Mouse (Mus musculus) CH12.LX (cell line): ENCODE data around the gene Ndufb8. TPM values are rescaled to one million over a fixed set of nuclear protein-coding genes. Genes with fewer than 3 reads are reported as not detected.

Experiments used
- DNase-seq: peaks from one replicate; pipeline ENCODE4 v3.0.0-alpha.2; 2013; ENCODE audit errors: extremely low read depth
- H3K27ac ChIP-seq: 2 replicates; pipeline ENCODE4 v1.5.1; 2012; ENCODE audit warnings: low read depth, mild to moderate bottlenecking, control low read depth, moderate library complexity; ENCODE audit not compliant: insufficient read depth
- H3K27me3 ChIP-seq: replicated peaks from 2 replicates; pipeline ENCODE3; 2012; ENCODE audit warnings: inconsistent platforms
- H3K36me3 ChIP-seq, 2 experiments: replicated peaks in 1 of 2; 2 replicates each; pipeline versions ENCODE3 to v1.6.1; 2012; ENCODE audit warnings: inconsistent platforms in 1 of 2, low read length in 1 of 2, mild to moderate bottlenecking in 1 of 2, mixed read lengths in 1 of 2, moderate library complexity in 1 of 2; ENCODE audit not compliant: control insufficient read depth in 1 of 2, insufficient read depth in 1 of 2
- H3K4me1 ChIP-seq, 2 experiments: 2 replicates each; pipeline ENCODE4 v1.6.1; 2012; ENCODE audit warnings: inconsistent platforms in 1 of 2, moderate library complexity in 1 of 2; ENCODE audit not compliant: insufficient read depth in 2 of 2, control insufficient read depth in 1 of 2
- H3K4me2 ChIP-seq: 2 replicates; pipeline ENCODE4 v1.6.1; 2012; ENCODE audit warnings: low read depth, mild to moderate bottlenecking, control low read depth; ENCODE audit not compliant: poor library complexity, insufficient read depth, severe bottlenecking
- H3K4me3 ChIP-seq, 3 experiments: fragments of 150-350 bp in 1 of 3; sonication (generic) in 1 of 3; replicated peaks in 1 of 3; 2 replicates each; pipeline versions ENCODE3 to v1.5.1; 2011 to 2012; ENCODE audit warnings: low read depth in 2 of 3, low read length in 2 of 3, mild to moderate bottlenecking in 2 of 3, moderate library complexity in 2 of 3, control low read depth in 1 of 3, improper control_type of control experiment in 1 of 3, inconsistent platforms in 1 of 3, mixed read lengths in 1 of 3; ENCODE audit not compliant: poor library complexity in 1 of 3
- H3K79me2 ChIP-seq: replicated peaks from 2 replicates; pipeline ENCODE4 v1.6.1; 2012; ENCODE audit warnings: mild to moderate bottlenecking, moderate library complexity; ENCODE audit not compliant: control insufficient read depth, poor library complexity, insufficient read depth, severe bottlenecking; ENCODE audit errors: extremely low read depth
- H3K9ac ChIP-seq: 2 replicates; pipeline ENCODE4 v1.6.1; 2012; ENCODE audit warnings: low read depth, mild to moderate bottlenecking, control low read depth, moderate library complexity; ENCODE audit not compliant: insufficient read depth
- H3K9me3 ChIP-seq: replicated peaks from 2 replicates; pipeline ENCODE3; 2012; ENCODE audit warnings: low read length, inconsistent platforms, mixed read lengths
- EP300 ChIP-seq: IDR thresholded peaks from 2 replicates; pipeline ENCODE4 v1.6.1; 2011; ENCODE audit warnings: low read length, improper control_type of control experiment
- ETS1 ChIP-seq: conservative IDR thresholded peaks from 2 replicates; pipeline ENCODE4 v1.6.1; 2012; ENCODE audit warnings: low read depth, mild to moderate bottlenecking, inconsistent platforms, low read length, improper control_type of control experiment, moderate library complexity
- HCFC1 ChIP-seq: IDR thresholded peaks from 2 replicates; pipeline ENCODE4 v1.6.1; 2012; ENCODE audit warnings: low read depth, mild to moderate bottlenecking, inconsistent platforms, low read length, improper control_type of control experiment
- IRF4 ChIP-seq: IDR thresholded peaks from 2 replicates; pipeline ENCODE4 v1.6.1; 2014; ENCODE audit warnings: low read depth, mild to moderate bottlenecking, inconsistent platforms, low read length, improper control_type of control experiment
- JUND ChIP-seq: conservative IDR thresholded peaks from 2 replicates; pipeline ENCODE4 v1.6.1; 2011; ENCODE audit warnings: low read depth, low read length, improper control_type of control experiment
- MAFK ChIP-seq: IDR thresholded peaks from 2 replicates; pipeline ENCODE4 v1.6.1; 2011; ENCODE audit warnings: low read length, improper control_type of control experiment; ENCODE audit not compliant: insufficient replicate concordance
- MAX ChIP-seq: IDR thresholded peaks from 2 replicates; pipeline ENCODE4 v1.6.1; 2011; ENCODE audit warnings: low read length, improper control_type of control experiment
- MAZ ChIP-seq: IDR thresholded peaks from 2 replicates; pipeline ENCODE4 v1.6.1; 2012; ENCODE audit warnings: low read depth, mild to moderate bottlenecking, inconsistent platforms, low read length, improper control_type of control experiment, moderate library complexity
- MEF2A ChIP-seq: IDR thresholded peaks from 2 replicates; pipeline ENCODE4 v1.6.1; 2014; ENCODE audit warnings: low read depth, mild to moderate bottlenecking, inconsistent platforms, low read length, improper control_type of control experiment, borderline replicate concordance
- MXI1 ChIP-seq: IDR thresholded peaks from 2 replicates; pipeline ENCODE4 v1.6.1; 2011; ENCODE audit warnings: mild to moderate bottlenecking, low read depth, low read length, improper control_type of control experiment
- MYC ChIP-seq: IDR thresholded peaks from 2 replicates; pipeline ENCODE4 v1.6.1; 2011; ENCODE audit warnings: low read depth, mild to moderate bottlenecking, improper control_type of control experiment, low read length
- PAX5 ChIP-seq: IDR thresholded peaks from 2 replicates; pipeline ENCODE4 v1.6.1; 2012; ENCODE audit warnings: low read length, inconsistent platforms, mixed read lengths
- POLR2A ChIP-seq: IDR thresholded peaks from 2 replicates; pipeline ENCODE4 v1.6.1; 2011; ENCODE audit warnings: low read depth, mild to moderate bottlenecking, improper control_type of control experiment, low read length
- POLR2AphosphoS2 ChIP-seq: IDR thresholded peaks from 2 replicates; pipeline ENCODE4 v1.6.1; 2011; ENCODE audit warnings: low read depth, low read length, improper control_type of control experiment
- RAD21 ChIP-seq: IDR thresholded peaks from 2 replicates; pipeline ENCODE4 v1.6.1; 2011; ENCODE audit warnings: low read depth, mild to moderate bottlenecking, low read length, improper control_type of control experiment, moderate library complexity
- SIN3A ChIP-seq: IDR thresholded peaks from 2 replicates; pipeline ENCODE4 v1.6.1; 2012; ENCODE audit warnings: low read length, improper control_type of control experiment, inconsistent platforms
- TCF12 ChIP-seq: IDR thresholded peaks from 2 replicates; pipeline ENCODE4 v1.6.1; 2014; ENCODE audit warnings: low read depth, mild to moderate bottlenecking, inconsistent platforms, low read length, improper control_type of control experiment
- UBTF ChIP-seq: IDR thresholded peaks from 2 replicates; pipeline ENCODE4 v1.6.1; 2012; ENCODE audit warnings: low read depth, mild to moderate bottlenecking, inconsistent platforms, low read length, improper control_type of control experiment, moderate library complexity
- USF2 ChIP-seq: conservative IDR thresholded peaks from 2 replicates; pipeline ENCODE4 v1.6.1; 2011; ENCODE audit warnings: low read depth, low read length, improper control_type of control experiment
- ZKSCAN1 ChIP-seq: IDR thresholded peaks from 2 replicates; pipeline ENCODE4 v1.6.1; 2012; ENCODE audit warnings: low read depth, inconsistent platforms, low read length, improper control_type of control experiment, borderline replicate concordance
- ZMIZ1 ChIP-seq: IDR thresholded peaks from 2 replicates; pipeline ENCODE4 v1.6.1; 2012; ENCODE audit warnings: low read depth, mild to moderate bottlenecking, inconsistent platforms, low read length, improper control_type of control experiment
- ZNF384 ChIP-seq: IDR thresholded peaks from 2 replicates; pipeline ENCODE4 v1.6.1; 2012; ENCODE audit warnings: low read depth, low read length, improper control_type of control experiment, inconsistent platforms
- dilution Hi-C: fragments of 300-500 bp; cut with MboI; formaldehyde crosslinking; loops from 2 replicates; pipeline ENCODE4 v1.14.3; 2020; ENCODE audit warnings: low sequenced_read_pairs; ENCODE audit not compliant: extremely low pct_unique_long_range_greater_than_20kb, extremely low pct_ligation_motif_present
- in situ Hi-C: fragments of 300-500 bp; cut with MboI; formaldehyde crosslinking; loops from 3 replicates; pipeline ENCODE4 v1.14.3; 2019; ENCODE audit warnings: low sequenced_read_pairs, low pct_ligation_motif_present, low pct_unique_long_range_greater_than_20kb, mixed read lengths
- polyA plus RNA-seq: library from polyadenylated mRNA; unstranded; fragments of >175 nt; gene quantifications from 2 replicates; pipeline ENCODE4 v1.2.1, GENCODE M21; 2012; ENCODE audit warnings: low read depth; ENCODE audit not compliant: insufficient read length
- total RNA-seq, 2 experiments: library from RNA; depleted of rRNA; stranded (reverse); fragments of 300-350 nt in 1 of 2; fragments of >200 nt in 1 of 2; gene quantifications; 2 replicates each; pipeline ENCODE4 v1.2.3; 2012 to 2014

The Ndufb8 gene
- total and polyA plus RNA-seq, 3 experiments: 321 to 383 (median 354) TPM

- DNase-seq: no peak
- Histone ChIP-seq H3K36me3 (peaks cover 42 to 53% of the 10 kb centered on the region in 2 experiments), H3K9me3 (no peaks in the 10 kb centered on the region), H3K4me2 (no peak overlapping the region), H3K79me2 (peaks cover 13% of the 10 kb centered on the region), H3K4me1 (peaks cover 0 to 17% of the 10 kb centered on the region in 2 experiments; a peak in 2 of 4 replicates), H3K27me3 (no peaks in the 10 kb centered on the region), H3K27ac (no peak overlapping the region), H3K4me3 (no peak overlapping the region), H3K9ac (no peak overlapping the region)
- in situ Hi-C loops (loop anchor here (10.0 kb wide), 1 partner anchor 178 kb away; no protein-coding TSS in a partner anchor), dilution Hi-C loops (no loop called here)
- no peak for TF ChIP-seq USF2
- TF ChIP-seq EP300: no peak
- TF ChIP-seq PAX5: no peak
- no peak for TF ChIP-seq IRF4
- TF ChIP-seq ZNF384: no peak
- no peak for TF ChIP-seq MEF2A
- TF ChIP-seq POLR2AphosphoS2: no peak
- TF ChIP-seq JUND: no peak
- no peak for TF ChIP-seq MAZ
- no peak for TF ChIP-seq ETS1
- no peak for TF ChIP-seq RAD21
- no peak for TF ChIP-seq MYC
- no peak for TF ChIP-seq TCF12
- TF ChIP-seq SIN3A: no peak
These were observed 2.0 kb downstream of the Ndufb8 start for GRCm38 (mm10) chr19:44553286-44553685.

GRCm38 (mm10) chr19:44552731-44553130 lies 2.5 kb downstream of the Ndufb8 start, which contains the start of gene Gm20538:
TSS of gene Gm20538 (minus strand) at chr19:44552831.
- Histone ChIP-seq H3K27ac (no peak within 1 kb of the TSS), H3K4me1 (peaks cover 0 to 17% of the 10 kb centered on the region in 2 experiments; a peak in 2 of 4 replicates), H3K36me3 (peaks cover 43 to 58% of the 10 kb centered on the region in 2 experiments), H3K9ac (no peak within 1 kb of the TSS), H3K79me2 (peaks cover 13% of the 10 kb centered on the region), H3K4me3 (no peak within 1 kb of the TSS), H3K4me2 (no peak within 1 kb of the TSS), H3K27me3 (no peaks in the 10 kb centered on the region), H3K9me3 (no peaks in the 10 kb centered on the region)
- in situ Hi-C loops: loop anchor here (10.0 kb wide), 1 partner anchor 178 kb away; no protein-coding TSS in a partner anchor
- no peak for DNase-seq
- dilution Hi-C loops: no loop called here
- TF ChIP-seq USF2: no peak
- TF ChIP-seq IRF4: no peak
- no peak for TF ChIP-seq POLR2AphosphoS2
- no peak for TF ChIP-seq HCFC1
- no peak for TF ChIP-seq MAFK
- no peak for TF ChIP-seq MXI1
- TF ChIP-seq ZKSCAN1: no peak
- no peak for TF ChIP-seq ETS1
- no peak for TF ChIP-seq MEF2A
- TF ChIP-seq MAX: no peak
- no peak for TF ChIP-seq ZMIZ1
- no peak for TF ChIP-seq POLR2A
- TF ChIP-seq UBTF: no peak
